Mouse (Mus musculus): Measurements from ENCODE around the gene Gpr137c. TPM values are rescaled to one million over a fixed set of nuclear protein-coding genes. Genes with fewer than 3 reads are reported as not detected.

Gene Gpr137c
- polyA plus RNA-seq, 1 experiment = 2.1 TPM

GRCm38 (mm10) chr14:45322450-45322849 lies 102.9 kb downstream of the Gpr137c start:
- Histone ChIP-seq H3K27me3 (ENCODE audit: control insufficient read depth, insufficient read depth, low read length) (no peaks in the 10 kb centered on the region), H3K36me3 (ENCODE audit: control insufficient read depth, insufficient read depth, low read length) (no peaks in the 10 kb centered on the region), H3K4me3 (ENCODE audit: low read depth, low read length) (no peak overlapping the region), H3K27ac (ENCODE audit: insufficient read depth, low read depth, low read length) (peak overlapping the region; percentile 100), H3K4me1 (ENCODE audit: control insufficient read depth, insufficient read depth, insufficient read length, low read length) (peaks cover 12% of the 10 kb centered on the region; the same call in 1 of the 2 replicates)
- TF ChIP-seq POLR2A (IDR thresholded peaks at IDR 0.05; ENCODE audit: low read depth, low read length) (no peak), CTCF (IDR thresholded peaks at IDR 0.05; ENCODE audit: extremely low read depth, insufficient read length, insufficient replicate concordance, low read depth, low read length) (no peak)
- 52% methylated on average over 2 of the region's 2 CpGs for WGBS

- Histone ChIP-seq H3K4me3 (ENCODE audit: low read depth, low read length) (no peak overlapping the region), H3K4me1 (ENCODE audit: control insufficient read depth, insufficient read depth, insufficient read length, low read length) (peaks cover 12% of the 10 kb centered on the region; the same call in 1 of the 2 replicates), H3K27ac (ENCODE audit: insufficient read depth, low read depth, low read length) (no peak overlapping the region), H3K27me3 (ENCODE audit: control insufficient read depth, insufficient read depth, low read length) (no peaks in the 10 kb centered on the region), H3K36me3 (ENCODE audit: control insufficient read depth, insufficient read depth, low read length) (no peaks in the 10 kb centered on the region)
- 91% methylated on average over 3 of the region's 3 CpGs for WGBS
- no peak for TF ChIP-seq POLR2A (IDR thresholded peaks at IDR 0.05; ENCODE audit: low read depth, low read length)
- TF ChIP-seq CTCF (IDR thresholded peaks at IDR 0.05; ENCODE audit: extremely low read depth, insufficient read length, insufficient replicate concordance, low read depth, low read length) = no peak
Observed at GRCm38 (mm10) chr14:45323320-45323719, 103.8 kb downstream of the Gpr137c start.

GRCm38 (mm10) chr14:45325471-45325870 lies 106.0 kb downstream of the Gpr137c start:
- Histone ChIP-seq H3K4me1 (ENCODE audit: control insufficient read depth, insufficient read depth, insufficient read length, low read length) (peaks cover 12% of the 10 kb centered on the region; the same call in 1 of the 2 replicates), H3K36me3 (ENCODE audit: control insufficient read depth, insufficient read depth, low read length) (no peaks in the 10 kb centered on the region), H3K27me3 (ENCODE audit: control insufficient read depth, insufficient read depth, low read length) (no peaks in the 10 kb centered on the region), H3K4me3 (ENCODE audit: low read depth, low read length) (no peak overlapping the region), H3K27ac (ENCODE audit: insufficient read depth, low read depth, low read length) (no peak overlapping the region)
- TF ChIP-seq POLR2A (IDR thresholded peaks at IDR 0.05; ENCODE audit: low read depth, low read length) (no peak), CTCF (IDR thresholded peaks at IDR 0.05; ENCODE audit: extremely low read depth, insufficient read length, insufficient replicate concordance, low read depth, low read length) (no peak)

- no peak for TF ChIP-seq POLR2A (IDR thresholded peaks at IDR 0.05; ENCODE audit: low read depth, low read length)
- no peak for TF ChIP-seq CTCF (IDR thresholded peaks at IDR 0.05; ENCODE audit: extremely low read depth, insufficient read length, insufficient replicate concordance, low read depth, low read length)
- 85% methylated on average over 4 of the region's 4 CpGs for WGBS
- peaks cover 10% of the 10 kb centered on the region for H3K36me3 ChIP-seq (ENCODE audit: control insufficient read depth, insufficient read depth, low read length)
- no peak overlapping the region for H3K27ac ChIP-seq (ENCODE audit: insufficient read depth, low read depth, low read length)
- no peaks in the 10 kb centered on the region for H3K4me1 ChIP-seq (ENCODE audit: control insufficient read depth, insufficient read depth, insufficient read length, low read length)
- no peaks in the 10 kb centered on the region for H3K27me3 ChIP-seq (ENCODE audit: control insufficient read depth, insufficient read depth, low read length)
- no peak overlapping the region for H3K4me3 ChIP-seq (ENCODE audit: low read depth, low read length)
Observed at GRCm38 (mm10) chr14:45328072-45328713, 108.7 kb downstream of the Gpr137c start.

- Histone ChIP-seq H3K27ac (ENCODE audit: insufficient read depth, low read depth, low read length) (peak overlapping the region; percentile 2; the same call in 1 of the 2 replicates), H3K36me3 (ENCODE audit: control insufficient read depth, insufficient read depth, low read length) (peaks cover 15% of the 10 kb centered on the region), H3K4me1 (ENCODE audit: control insufficient read depth, insufficient read depth, insufficient read length, low read length) (no peaks in the 10 kb centered on the region), H3K27me3 (ENCODE audit: control insufficient read depth, insufficient read depth, low read length) (no peaks in the 10 kb centered on the region), H3K4me3 (ENCODE audit: low read depth, low read length) (peak overlapping the region; percentile 38)
- whole genome bisulfite sequencing = 9% methylated on average over 8 of the region's 8 CpGs
- TF ChIP-seq POLR2A (IDR thresholded peaks at IDR 0.05; ENCODE audit: low read depth, low read length) = no peak
- TF ChIP-seq CTCF (IDR thresholded peaks at IDR 0.05; ENCODE audit: extremely low read depth, insufficient read length, insufficient replicate concordance, low read depth, low read length) = no peak
Observed at GRCm38 (mm10) chr14:45329018-45329588, 109.6 kb downstream of the Gpr137c start.

GRCm38 (mm10) chr14:45329589-45330181 lies 110.2 kb downstream of the Gpr137c start, which contains the start of gene Psmc6:
Gene Psmc6 (plus strand): TSS chr14:45329788.
- H3K4me3 ChIP-seq (ENCODE audit: low read depth, low read length) = peak within 1 kb of the TSS; percentile 88
- H3K4me1 ChIP-seq (ENCODE audit: control insufficient read depth, insufficient read depth, insufficient read length, low read length) = no peaks in the 10 kb centered on the region
- TF ChIP-seq CTCF (IDR thresholded peaks at IDR 0.05; ENCODE audit: extremely low read depth, insufficient read length, insufficient replicate concordance, low read depth, low read length) = peak; percentile 96; the same call in 1 of the 2 replicates
- TF ChIP-seq POLR2A (IDR thresholded peaks at IDR 0.05; ENCODE audit: low read depth, low read length) = peak; percentile 87; the same call in 1 of the 2 replicates
- H3K27ac ChIP-seq (ENCODE audit: insufficient read depth, low read depth, low read length) = peak within 1 kb of the TSS; percentile 83
- peaks cover 18% of the 10 kb centered on the region for H3K36me3 ChIP-seq (ENCODE audit: control insufficient read depth, insufficient read depth, low read length)
- H3K27me3 ChIP-seq (ENCODE audit: control insufficient read depth, insufficient read depth, low read length) = no peaks in the 10 kb centered on the region
- under 1% methylated on average over 44 of the region's 44 CpGs for WGBS

Other genes starting within 250 kb of the Gpr137c start
- gene Ptger2, start 231.5 kb upstream of the Gpr137c start, polyA plus RNA-seq (2012; rRNA removed) = 1.7 and 2.8 TPM in 2 replicates
- 0.90 and 1.4 TPM in 2 replicates for gene Txndc16, start 611 bp downstream of the Gpr137c start, polyA plus RNA-seq (2012; rRNA removed)
- 3.1 and 4.0 TPM in 2 replicates for gene Ero1l, start 99.1 kb downstream of the Gpr137c start, polyA plus RNA-seq (2012; rRNA removed)
- gene Psmc6, start 110.1 kb downstream of the Gpr137c start, polyA plus RNA-seq (2012; rRNA removed) = 3.3 and 4.8 TPM in 2 replicates
- 5.5 and 19.3 TPM in 2 replicates for gene Styx, start 131.4 kb downstream of the Gpr137c start, polyA plus RNA-seq (2012; rRNA removed)
- 0.79 and 1.2 TPM in 2 replicates for gene Gnpnat1, start 185.2 kb downstream of the Gpr137c start, polyA plus RNA-seq (2012; rRNA removed)

Data from small intestine, adult 2 months (tissue).